Mouse (Mus musculus) embryonic facial prominence, embryonic 14.5 days (tissue): ENCODE measurements around the gene Ccdc103. TPM values are rescaled to one million over a fixed set of nuclear protein-coding genes. Genes with fewer than 3 reads are reported as not detected.

Experiments used
- ATAC-seq: fragments of 200-750 bp; cut with Nextera tagmentation; 2 replicates; pipeline ENCODE4 v1.8.0; 2017; ENCODE audit warnings: low read depth, moderate number of reproducible peaks, moderate TSS enrichment
- DNase-seq: peaks from one replicate; pipeline ENCODE4 v3.0.0-alpha.2; 2015; ENCODE audit warnings: low spot score
- H3K27ac ChIP-seq: fragments of 300-500 bp; sonication (generic); replicated peaks from 2 replicates; pipeline ENCODE4 v1.5.1; 2014; ENCODE audit warnings: low read depth, mild to moderate bottlenecking, low read length, moderate library complexity
- H3K27me3 ChIP-seq: fragments of 300-500 bp; sonication (generic); replicated peaks from 2 replicates; pipeline ENCODE4 v1.6.1; 2014; ENCODE audit warnings: low read length; ENCODE audit not compliant: control insufficient read depth, insufficient read depth
- H3K36me3 ChIP-seq: fragments of 300-500 bp; sonication (generic); 2 replicates; pipeline ENCODE4 v1.6.1; 2014; ENCODE audit warnings: low read length, mixed read lengths; ENCODE audit not compliant: control insufficient read depth, insufficient read depth
- H3K4me1 ChIP-seq: fragments of 300-500 bp; sonication (generic); 2 replicates; pipeline ENCODE4 v1.6.1; 2014; ENCODE audit warnings: antibody characterized with exemption, low read length; ENCODE audit not compliant: control insufficient read depth, insufficient read depth
- H3K4me2 ChIP-seq: fragments of 300-500 bp; sonication (generic); 2 replicates; pipeline ENCODE4 v1.6.1; 2014; ENCODE audit warnings: low read depth, mild to moderate bottlenecking, low read length, moderate library complexity, mixed read lengths
- H3K4me3 ChIP-seq: fragments of 300-500 bp; sonication (generic); 2 replicates; pipeline ENCODE4 v1.5.1; 2014; ENCODE audit warnings: low read depth, mild to moderate bottlenecking, low read length
- H3K9ac ChIP-seq: fragments of 300-500 bp; sonication (generic); 2 replicates; pipeline ENCODE4 v1.6.1; 2014; ENCODE audit warnings: low read depth, mild to moderate bottlenecking, low read length, moderate library complexity, mixed read lengths
- H3K9me3 ChIP-seq: fragments of 300-500 bp; sonication (generic); 2 replicates; pipeline ENCODE4 v1.6.1; 2016; ENCODE audit warnings: low read length; ENCODE audit not compliant: control insufficient read depth
- WGBS: fragments of 180-500 bp; shearing (Covaris S2); extraction: QIAGEN DNeasy Blood & Tissue Kit; methylation state at CpG from one replicate; pipeline ENCODE4 v1.1.7; 2014; 5-methylcytosine and 5-hydroxymethylcytosine counted together
- polyA plus RNA-seq: library from polyadenylated mRNA; unstranded; fragments of >200 nt; fragmentation: Nextera tagmentation; extraction: Ambion mirVana; gene quantifications from 2 replicates; pipeline ENCODE4 v1.2.1, GENCODE M21; 2014

The Ccdc103 gene
- polyA plus RNA-seq, 1 experiment from 2014 or later = 2.3 TPM

DNA sequence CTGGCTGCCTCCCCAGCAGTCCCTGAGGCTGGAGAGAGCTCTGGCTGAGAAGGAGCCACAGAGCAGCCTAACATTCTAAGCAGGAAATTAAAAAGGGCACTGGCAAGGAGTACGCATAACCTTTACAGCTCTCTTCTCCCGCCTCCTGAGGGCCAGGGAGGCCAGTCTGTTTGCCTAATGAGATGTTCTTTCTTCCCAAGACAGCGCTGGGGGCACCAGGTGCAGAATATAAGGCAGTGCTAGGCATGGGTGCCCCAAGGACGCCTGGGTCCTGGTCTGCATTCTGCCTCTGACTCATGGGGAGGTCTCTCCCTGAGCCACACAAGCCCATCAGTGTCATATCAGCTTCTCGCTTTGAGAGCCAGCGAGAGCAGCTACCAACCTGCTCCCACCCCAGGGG, 40.5 kb downstream of the Ccdc103 start:
- 70% methylated on average over 6 of the region's 6 CpGs for WGBS
- Histone ChIP-seq H3K27ac (no peak overlapping the region), H3K4me1 (0 out of 2 replicates have a peak, but pooled peaks cover 4% of the 10 kb centered on the region), H3K27me3 (no peaks in the 10 kb centered on the region), H3K4me3 (no peak overlapping the region), H3K9me3 (no peaks in the 10 kb centered on the region), H3K4me2 (no peak overlapping the region), H3K36me3 (peaks cover 14% of the 10 kb centered on the region; the same call in 1 of the 2 replicates), H3K9ac (peak overlapping the region; percentile 19; the same call in 1 of the 2 replicates)
- DNase-seq (no peak), ATAC-seq (no peak)

DNA sequence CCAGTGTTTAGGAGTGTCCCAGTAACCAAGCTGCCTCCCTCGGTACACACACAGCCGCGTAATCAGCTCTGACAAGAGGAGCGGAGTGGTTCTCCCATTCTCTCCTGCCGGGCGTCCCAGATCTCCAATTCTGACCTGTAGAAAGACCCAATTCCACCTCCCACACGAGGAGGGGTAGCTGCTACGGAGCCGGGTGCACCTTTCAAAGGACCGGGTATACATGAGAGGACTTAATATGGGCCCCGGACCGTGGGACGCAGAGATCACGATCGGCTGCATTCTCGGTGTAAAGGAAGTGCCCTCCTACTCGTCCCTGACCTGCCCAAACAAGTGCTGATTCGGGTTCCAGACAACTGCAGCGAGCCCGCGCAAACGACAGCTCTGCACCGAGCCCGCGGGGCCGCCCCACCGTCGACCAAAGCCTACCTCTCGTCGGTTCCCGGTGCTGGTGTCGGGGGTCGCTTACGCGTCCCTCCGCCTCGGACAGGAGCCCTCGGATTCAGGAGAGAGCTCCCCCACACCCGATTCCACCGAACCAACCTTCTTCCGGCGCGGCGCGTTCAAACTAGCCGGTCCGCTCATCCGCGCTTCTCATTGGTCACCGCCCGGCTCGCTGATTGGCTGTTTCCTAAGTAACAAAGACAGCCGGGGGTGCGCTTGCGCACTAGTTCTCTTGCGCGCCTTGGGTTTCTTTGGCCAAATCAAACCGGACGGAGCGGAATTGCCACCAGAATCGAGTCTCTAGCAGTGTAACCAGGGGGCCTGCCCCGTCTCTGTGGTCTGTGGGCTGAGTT, 43.8 kb downstream of the Ccdc103 start, which contains the start of gene Kif18b:
Gene Kif18b (minus strand): TSS at position 568 of the 794 bp plus-strand sequence.
- under 1% methylated on average over 59 of the region's 62 CpGs for WGBS

DNA sequence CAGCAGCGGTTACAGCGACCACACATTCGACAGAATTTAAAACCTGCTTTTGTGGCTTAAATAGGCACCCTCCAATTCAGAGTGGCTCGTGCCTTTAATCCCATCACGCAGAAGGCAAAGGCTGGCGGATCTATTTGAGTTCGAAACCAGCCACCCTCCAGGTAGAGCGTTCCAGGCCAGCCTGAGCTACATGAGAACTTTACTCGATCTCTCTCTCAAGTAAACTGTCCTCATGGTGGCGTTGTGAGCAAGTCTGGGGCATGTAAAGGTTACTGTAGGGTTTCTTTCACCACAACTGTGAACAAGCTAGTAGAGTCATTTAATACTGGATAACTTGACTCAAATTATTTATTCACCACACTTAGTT, 44.3 kb downstream of the Ccdc103 start:
- peaks cover 14% of the 10 kb centered on the region; the same call in 1 of the 2 replicates for H3K36me3 ChIP-seq
- H3K9ac ChIP-seq = peak overlapping the region; percentile 64
- peak overlapping the region; percentile 71 for H3K4me3 ChIP-seq
- 2% methylated on average over 10 of the region's 10 CpGs for WGBS
- 0 out of 2 replicates have a peak, but pooled peaks cover 4% of the 10 kb centered on the region for H3K4me1 ChIP-seq
- no peaks in the 10 kb centered on the region for H3K9me3 ChIP-seq
- H3K4me2 ChIP-seq = peak overlapping the region; percentile 71
- peak; percentile 31 for ATAC-seq
- DNase-seq = no peak
- H3K27me3 ChIP-seq = no peaks in the 10 kb centered on the region
- H3K27ac ChIP-seq = peak overlapping the region; percentile 94

More for the DNA sequence above, 43.8 kb downstream of the Ccdc103 start, which contains the start of gene Kif18b:
- Histone ChIP-seq H3K27ac (peak within 1 kb of the TSS; percentile 94), H3K9me3 (no peaks in the 10 kb centered on the region), H3K4me1 (0 out of 2 replicates have a peak, but pooled peaks cover 4% of the 10 kb centered on the region), H3K9ac (peak within 1 kb of the TSS; percentile 64), H3K36me3 (peaks cover 14% of the 10 kb centered on the region; the same call in 1 of the 2 replicates), H3K4me2 (peak within 1 kb of the TSS; percentile 71), H3K4me3 (peak within 1 kb of the TSS; percentile 71), H3K27me3 (no peaks in the 10 kb centered on the region)
- ATAC-seq (peak; percentile 94), DNase-seq (peak; percentile 99)

DNA sequence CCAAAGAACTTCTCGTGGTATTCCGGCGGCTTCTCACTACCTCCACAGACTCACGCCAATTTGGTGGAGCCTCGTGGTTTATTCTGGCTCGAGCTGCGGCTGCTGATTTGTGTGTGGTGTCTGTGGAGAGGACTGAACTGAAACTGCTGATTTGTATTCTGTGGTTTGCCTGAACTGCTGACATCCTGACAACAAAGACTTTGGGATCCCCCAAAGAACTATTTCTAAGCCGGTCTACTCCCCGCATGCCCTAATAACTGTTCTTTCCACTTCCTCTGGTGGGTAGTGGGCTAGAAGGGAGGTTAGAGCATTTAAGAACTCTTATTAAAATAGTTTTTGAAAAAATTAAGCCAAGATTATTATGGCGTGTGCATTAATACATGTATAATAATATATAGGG, 49.7 kb downstream of the Ccdc103 start:
- H3K9me3 ChIP-seq = no peaks in the 10 kb centered on the region
- WGBS = 89% methylated on average over 10 of the region's 10 CpGs
- H3K27ac ChIP-seq = no peak overlapping the region
- no peak overlapping the region for H3K4me2 ChIP-seq
- DNase-seq (peak; percentile 13), ATAC-seq (no peak)
- H3K9ac ChIP-seq = no peak overlapping the region
- no peaks in the 10 kb centered on the region for H3K4me1 ChIP-seq
- peaks cover 4% of the 10 kb centered on the region; the same call in 1 of the 2 replicates for H3K27me3 ChIP-seq
- H3K36me3 ChIP-seq = no peaks in the 10 kb centered on the region
- no peak overlapping the region for H3K4me3 ChIP-seq

Other genes with a start within 250 kb of the Ccdc103 start
- 0.95 and 1.3 TPM in 2 replicates for gene Meioc, start 217.5 kb upstream of the Ccdc103 start, polyA plus RNA-seq
- 41.1 and 47.9 TPM in 2 replicates for gene Ccdc43, start 183.4 kb upstream of the Ccdc103 start, polyA plus RNA-seq
- 8.1 and 9.3 TPM in 2 replicates for gene Adam11, start 119.8 kb upstream of the Ccdc103 start, polyA plus RNA-seq
- 46.0 and 49.6 TPM in 2 replicates for gene Gjc1, start 61.5 kb upstream of the Ccdc103 start, polyA plus RNA-seq
- 0.79 and 1.3 TPM in 2 replicates for gene Higd1b, start 45.4 kb upstream of the Ccdc103 start, polyA plus RNA-seq
- 130 and 154 TPM in 2 replicates for gene Eftud2, start 219 bp upstream of the Ccdc103 start, polyA plus RNA-seq
- not detected in 2 replicates for gene Fam187a, start 4.0 kb downstream of the Ccdc103 start, polyA plus RNA-seq
- gene Gfap, start 19.7 kb downstream of the Ccdc103 start, polyA plus RNA-seq = 0.31 and 0.45 TPM in 2 replicates
- 6.6 and 7.0 TPM in 2 replicates for gene Kif18b, start 43.9 kb downstream of the Ccdc103 start, polyA plus RNA-seq
- 1.8 and 2.7 TPM in 2 replicates for gene C1ql1, start 65.5 kb downstream of the Ccdc103 start, polyA plus RNA-seq
- gene Nmt1, start 147.0 kb downstream of the Ccdc103 start, polyA plus RNA-seq = 55.5 and 60.0 TPM in 2 replicates
- gene Dcakd, start 147.1 kb downstream of the Ccdc103 start, polyA plus RNA-seq = 138 and 153 TPM in 2 replicates
- 3.0 and 3.2 TPM in 2 replicates for gene Plcd3, start 220.5 kb downstream of the Ccdc103 start, polyA plus RNA-seq
- gene Acbd4, start 220.5 kb downstream of the Ccdc103 start, polyA plus RNA-seq = 15.0 and 21.4 TPM in 2 replicates
- gene Hexim1, start 235.0 kb downstream of the Ccdc103 start, polyA plus RNA-seq = 7.3 and 8.9 TPM in 2 replicates